Mouse (Mus musculus) forebrain, embryonic 13.5 days (tissue): ENCODE data around the gene Gpr162. TPM values are rescaled to one million over a fixed set of nuclear protein-coding genes. Genes with fewer than 3 reads are reported as not detected.

Experiments
- polyA plus RNA-seq: library from polyadenylated mRNA; unstranded; fragments of >200 nt; fragmentation: Nextera tagmentation; extraction: Ambion mirVana; gene quantifications from 2 replicates; pipeline ENCODE4 v1.2.1, GENCODE M21; 2015

Gene Gpr162
- polyA plus RNA-seq, 1 experiment from 2014 or later: 11.7 TPM

Other genes starting within 250 kb of the Gpr162 start
- gene C1s2, start 227.9 kb downstream of the Gpr162 start, polyA plus RNA-seq: 0.13 TPM in 1 of 2 replicates, not detected in the other
- 34.8 and 36.6 TPM in 2 replicates for gene Lpcat3, start 201.0 kb downstream of the Gpr162 start, polyA plus RNA-seq
- 194 and 209 TPM in 2 replicates for gene Emg1, start 151.8 kb downstream of the Gpr162 start, polyA plus RNA-seq
- gene Phb2, start 151.6 kb downstream of the Gpr162 start, polyA plus RNA-seq: 289 and 292 TPM in 2 replicates
- gene Ptpn6, start 125.3 kb downstream of the Gpr162 start, polyA plus RNA-seq: 2.5 and 3.8 TPM in 2 replicates
- gene Grcc10, start 122.6 kb downstream of the Gpr162 start, polyA plus RNA-seq: 675 and 699 TPM in 2 replicates
- not detected in 2 replicates for gene Gm45234, start 108.0 kb downstream of the Gpr162 start, polyA plus RNA-seq
- 17.7 and 19.8 TPM in 2 replicates for gene Atn1, start 107.5 kb downstream of the Gpr162 start, polyA plus RNA-seq
- gene Eno2, start 94.3 kb downstream of the Gpr162 start, polyA plus RNA-seq: 15.4 and 19.4 TPM in 2 replicates
- gene Lrrc23, start 84.3 kb downstream of the Gpr162 start, polyA plus RNA-seq: 3.6 and 5.9 TPM in 2 replicates
- gene Spsb2, start 55.3 kb downstream of the Gpr162 start, polyA plus RNA-seq: 5.1 and 5.3 TPM in 2 replicates
- 467 and 491 TPM in 2 replicates for gene Tpi1, start 49.7 kb downstream of the Gpr162 start, polyA plus RNA-seq
- gene Usp5, start 34.5 kb downstream of the Gpr162 start, polyA plus RNA-seq: 178 and 203 TPM in 2 replicates
- gene Cdca3, start 34.4 kb downstream of the Gpr162 start, polyA plus RNA-seq: 207 and 217 TPM in 2 replicates
- gene Gnb3, start 23.7 kb downstream of the Gpr162 start, polyA plus RNA-seq: 0.46 and 0.74 TPM in 2 replicates
- gene P3h3, start 6.2 kb downstream of the Gpr162 start, polyA plus RNA-seq: 11.4 and 12.4 TPM in 2 replicates
- 0.08 TPM in 2 replicates for gene Cd4, start 24.2 kb upstream of the Gpr162 start, polyA plus RNA-seq
- 1.3 and 1.9 TPM in 2 replicates for gene Lag3, start 47.7 kb upstream of the Gpr162 start, polyA plus RNA-seq
- gene Ptms, start 56.1 kb upstream of the Gpr162 start, polyA plus RNA-seq: 588 and 626 TPM in 2 replicates
- 398 and 409 TPM in 2 replicates for gene Mlf2, start 67.4 kb upstream of the Gpr162 start, polyA plus RNA-seq
- gene Cops7a, start 101.6 kb upstream of the Gpr162 start, polyA plus RNA-seq: 89.0 and 99.3 TPM in 2 replicates
- 13.0 and 16.1 TPM in 2 replicates for gene Pianp, start 132.7 kb upstream of the Gpr162 start, polyA plus RNA-seq
- 18.1 and 19.9 TPM in 2 replicates for gene Zfp384, start 145.2 kb upstream of the Gpr162 start, polyA plus RNA-seq
- 190 and 200 TPM in 2 replicates for gene Ing4, start 175.8 kb upstream of the Gpr162 start, polyA plus RNA-seq
- gene Acrbp, start 185.7 kb upstream of the Gpr162 start, polyA plus RNA-seq: 19.1 and 20.9 TPM in 2 replicates
- 0.38 and 0.44 TPM in 2 replicates for gene Lpar5, start 203.9 kb upstream of the Gpr162 start, polyA plus RNA-seq
- 114 and 119 TPM in 2 replicates for gene Chd4, start 232.0 kb upstream of the Gpr162 start, polyA plus RNA-seq